Mouse (Mus musculus) ovary, postnatal 36 days (tissue): ENCODE results near the gene Spg21.
A peak's percentile ranks its signal among the peaks of the same experiment; 100 is the strongest.

Experiments
- DNase-seq: peaks from one replicate; pipeline ENCODE4 v3.0.0; 2022; ENCODE audit warnings: low spot score, mixed read lengths

Gene Spg21

DNA sequence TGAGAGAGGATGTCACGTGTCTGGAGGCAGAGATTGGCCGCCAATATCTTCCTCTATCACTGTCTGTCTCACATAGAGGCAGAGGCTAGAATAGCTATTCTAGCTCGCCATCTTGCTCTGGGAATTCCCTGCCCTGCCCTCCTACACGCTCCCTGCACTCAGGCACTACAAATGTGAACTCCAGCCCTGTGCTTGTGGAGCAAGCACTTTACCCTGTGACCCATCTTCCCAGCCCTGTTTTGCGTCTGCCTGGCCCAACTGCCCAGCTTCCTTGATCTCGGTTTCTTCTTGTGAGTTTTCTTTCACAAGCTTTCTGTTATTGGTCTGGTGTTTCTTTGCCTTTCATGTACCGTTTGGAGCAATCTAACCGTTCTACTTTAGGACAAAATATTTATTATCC, 18.4 kb downstream of the Spg21 start:
- no peak for DNase-seq

DNA sequence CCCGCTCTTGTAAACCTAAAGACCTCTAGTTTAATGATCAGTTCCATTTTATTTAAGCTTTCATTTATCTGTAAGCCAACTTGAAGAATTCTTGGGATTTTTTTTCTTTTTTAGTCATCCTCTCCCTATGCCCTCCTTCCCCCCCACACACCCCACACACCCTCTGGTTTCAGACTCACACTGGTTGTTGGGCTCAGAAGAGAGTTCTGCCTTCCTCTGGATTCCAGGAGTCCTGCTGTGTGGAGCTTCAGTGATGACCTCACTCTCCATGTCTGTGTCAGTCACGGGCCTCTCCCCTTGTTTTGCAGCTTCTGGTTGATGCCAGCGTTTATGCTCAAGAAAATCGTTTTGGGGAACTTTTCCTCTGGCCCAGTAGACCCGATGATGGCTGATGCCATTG, 19.3 kb downstream of the Spg21 start:
- no peak for DNase-seq

DNA sequence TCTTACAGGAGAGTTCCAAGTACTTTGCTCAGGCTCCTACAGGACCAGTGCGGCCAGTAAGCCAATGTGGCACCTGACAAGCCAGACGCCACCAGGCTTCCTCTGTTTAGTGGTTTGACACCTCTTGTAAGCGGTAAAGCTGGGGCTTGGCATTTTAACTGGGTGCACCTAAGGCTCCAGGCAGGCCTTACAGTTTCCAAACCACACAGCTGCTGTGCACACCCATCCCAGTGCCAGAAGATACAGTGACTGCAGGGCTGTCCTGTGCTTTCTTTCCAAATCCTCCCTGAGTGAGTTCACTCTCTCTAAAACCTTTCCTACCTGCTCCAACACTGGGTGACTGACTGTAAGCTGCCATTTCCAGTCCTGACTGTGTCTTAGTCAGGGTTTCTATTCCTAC, 30.7 kb downstream of the Spg21 start:
- DNase-seq = no peak

DNA sequence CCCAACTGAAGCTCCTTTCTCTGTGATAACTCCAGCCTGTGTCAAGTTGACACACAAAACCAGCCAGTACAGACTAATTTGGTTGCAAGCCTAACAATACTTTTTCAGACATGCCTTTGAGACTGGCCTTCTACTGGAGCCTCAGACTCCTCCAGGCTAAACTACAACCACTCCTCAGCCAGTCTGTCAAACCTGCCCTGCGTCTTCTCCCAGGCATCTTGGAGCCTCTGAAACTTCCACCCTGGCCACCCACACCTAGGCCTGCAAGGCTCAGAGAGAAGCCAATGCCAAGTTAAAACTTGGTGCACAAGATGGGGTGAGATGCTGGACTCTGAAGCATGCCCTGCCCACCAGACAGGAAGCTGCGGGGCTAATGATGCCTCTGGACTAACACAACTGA, 31.6 kb downstream of the Spg21 start:
- DNase-seq = no peak

DNA sequence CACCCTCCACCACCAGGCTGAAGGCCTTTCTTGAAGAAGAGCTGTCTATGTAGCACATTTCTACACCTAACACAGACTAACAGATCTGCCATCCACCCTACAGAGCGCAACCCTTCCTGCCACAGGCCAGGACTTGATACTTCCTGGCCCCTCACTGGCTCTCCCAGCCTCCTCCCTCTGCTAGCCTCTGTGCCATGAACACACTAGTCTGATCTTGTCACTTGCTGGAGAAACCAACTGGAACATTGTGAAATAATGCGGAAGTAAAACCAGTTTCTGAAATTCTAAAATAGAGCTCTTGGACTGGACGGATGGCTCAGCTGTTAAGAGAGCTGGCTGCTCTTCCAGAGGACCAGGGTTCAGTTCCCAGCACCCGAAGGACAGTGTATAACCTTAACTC, 32.1 kb downstream of the Spg21 start:
- DNase-seq = no peak

DNA sequence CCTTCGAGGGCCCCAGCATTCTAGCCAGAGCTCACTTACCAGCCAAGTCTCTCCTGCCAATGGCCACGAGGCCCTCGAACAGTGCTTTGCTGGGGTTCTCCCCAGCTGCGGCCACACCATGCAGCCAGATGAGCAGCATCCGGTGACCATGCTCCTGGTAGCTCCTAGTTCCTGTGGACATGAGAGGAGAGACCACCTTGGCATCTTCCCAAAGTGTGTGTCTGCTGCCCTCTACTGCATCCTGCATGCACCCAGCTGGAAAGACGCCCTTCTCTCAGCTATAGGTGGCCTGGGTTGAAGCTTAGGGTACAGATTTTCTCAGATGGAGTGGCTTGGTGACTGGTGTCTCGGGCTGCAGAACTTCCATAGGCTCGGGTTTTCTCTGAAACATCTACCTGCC, 41.4 kb downstream of the Spg21 start:
- DNase-seq = no peak

DNA sequence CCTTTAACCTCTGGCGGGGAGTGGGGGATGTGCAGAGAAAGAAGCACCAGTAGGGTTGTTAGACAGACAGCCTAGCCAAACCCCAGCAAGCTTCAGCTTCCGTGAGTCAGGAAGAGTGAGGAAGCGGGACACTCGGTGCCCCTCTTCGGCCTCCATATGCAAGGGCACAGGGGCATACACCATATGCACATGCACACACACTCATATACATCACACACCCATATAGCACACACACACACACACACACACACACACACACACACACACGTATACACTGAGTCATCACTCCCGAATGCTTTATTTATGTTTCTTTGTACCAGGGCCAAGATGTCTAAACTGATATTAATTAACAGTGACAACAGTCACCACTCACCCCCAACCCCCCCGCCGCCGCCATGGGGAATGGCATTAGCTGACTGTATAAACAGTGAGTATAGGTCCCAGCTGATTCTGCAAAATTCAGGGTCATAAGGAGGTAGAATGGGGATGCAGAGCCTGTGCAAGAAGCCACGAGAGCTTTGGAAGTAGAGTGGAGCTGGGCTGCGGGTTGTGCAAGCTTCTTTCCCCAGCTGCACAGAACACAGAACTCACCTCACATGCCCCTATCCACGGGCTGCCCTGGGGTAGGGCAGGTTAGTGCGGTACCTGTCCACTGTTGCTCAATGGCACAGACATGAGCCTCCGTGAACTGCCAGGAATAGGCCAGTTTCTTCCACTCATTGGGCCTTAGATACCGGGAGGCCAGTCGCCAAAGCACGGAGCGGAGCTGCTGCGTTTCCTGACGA, 42.2 kb downstream of the Spg21 start:
- DNase-seq = no peak

DNA sequence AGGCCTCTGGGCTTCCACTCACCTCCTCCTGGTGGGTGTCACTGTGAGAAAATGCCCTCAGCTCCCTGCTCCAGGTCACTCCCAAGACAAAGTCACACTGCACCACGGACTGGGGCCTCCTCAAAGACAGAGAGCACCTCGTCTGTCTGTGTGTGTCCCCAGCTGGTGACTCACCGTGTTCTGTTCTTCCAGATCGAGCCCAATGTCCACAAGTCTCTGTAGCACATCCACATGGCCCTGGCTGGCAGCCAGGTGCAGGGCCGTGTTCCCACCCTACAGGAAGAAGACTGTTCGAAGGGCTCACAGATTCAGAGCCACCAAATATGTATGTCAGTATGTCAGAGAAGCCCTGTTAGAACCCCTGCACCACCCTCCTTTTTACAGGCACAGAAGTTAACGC, 47.7 kb downstream of the Spg21 start:
- DNase-seq = no peak

DNA sequence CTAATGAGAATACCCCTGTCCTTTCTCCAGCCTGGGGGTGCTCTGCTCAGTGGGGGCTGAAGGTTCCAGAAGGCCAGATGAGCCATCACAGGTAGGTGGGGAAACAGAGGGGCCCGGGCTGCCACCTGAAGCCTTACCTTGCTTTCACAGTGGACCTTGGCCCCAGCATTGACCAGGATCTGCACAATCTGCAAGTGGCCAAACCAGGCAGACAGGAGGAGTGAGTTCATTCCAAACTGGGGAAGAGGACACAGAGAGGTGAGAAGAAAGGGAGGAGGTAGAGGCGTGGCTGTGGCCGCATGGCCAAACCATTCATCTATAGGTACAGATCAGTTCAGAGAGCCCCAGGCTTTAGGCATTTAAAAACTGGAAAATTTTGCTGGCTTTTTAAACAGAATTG, 51.8 kb downstream of the Spg21 start:
- no peak for DNase-seq

DNA sequence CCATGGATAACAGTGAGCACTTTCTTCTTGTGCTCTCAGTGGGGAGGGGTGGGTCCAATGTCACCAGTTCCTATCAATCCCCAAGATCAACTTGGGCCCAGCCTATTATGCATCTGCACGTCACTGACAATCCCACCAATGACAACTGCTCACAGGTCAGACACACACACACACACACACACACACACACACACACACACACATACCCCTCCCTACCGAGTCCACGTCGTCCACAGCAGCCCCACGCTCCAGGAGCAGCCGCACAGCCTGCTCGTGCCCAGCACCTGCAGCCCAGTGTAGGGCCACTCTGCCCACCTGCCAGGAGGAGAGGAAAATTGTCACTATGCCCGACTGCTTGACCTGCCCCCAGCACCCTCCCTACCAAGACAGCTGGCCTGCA, 53.7 kb downstream of the Spg21 start:
- no peak for DNase-seq

DNA sequence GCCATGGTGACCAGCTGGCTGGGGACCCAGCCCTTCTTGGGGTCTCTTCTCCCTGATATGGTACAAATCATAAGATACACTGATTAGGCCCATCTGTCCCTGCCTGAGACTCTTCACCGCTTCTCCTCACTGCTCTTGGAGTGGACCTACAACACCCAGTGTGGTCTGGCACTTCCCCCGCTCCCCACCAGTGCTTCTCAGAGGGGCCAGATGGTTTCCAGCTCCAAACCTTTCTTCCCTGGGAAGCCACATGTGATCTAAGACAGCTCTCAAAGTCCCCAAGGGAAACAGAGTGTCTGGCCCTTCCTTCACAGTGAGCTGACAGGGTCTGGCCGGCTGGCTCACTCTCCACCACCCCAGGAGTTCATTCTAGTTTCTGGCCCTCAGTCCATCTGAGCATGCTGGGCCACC, 54.1 kb downstream of the Spg21 start:
- DNase-seq = no peak

DNA sequence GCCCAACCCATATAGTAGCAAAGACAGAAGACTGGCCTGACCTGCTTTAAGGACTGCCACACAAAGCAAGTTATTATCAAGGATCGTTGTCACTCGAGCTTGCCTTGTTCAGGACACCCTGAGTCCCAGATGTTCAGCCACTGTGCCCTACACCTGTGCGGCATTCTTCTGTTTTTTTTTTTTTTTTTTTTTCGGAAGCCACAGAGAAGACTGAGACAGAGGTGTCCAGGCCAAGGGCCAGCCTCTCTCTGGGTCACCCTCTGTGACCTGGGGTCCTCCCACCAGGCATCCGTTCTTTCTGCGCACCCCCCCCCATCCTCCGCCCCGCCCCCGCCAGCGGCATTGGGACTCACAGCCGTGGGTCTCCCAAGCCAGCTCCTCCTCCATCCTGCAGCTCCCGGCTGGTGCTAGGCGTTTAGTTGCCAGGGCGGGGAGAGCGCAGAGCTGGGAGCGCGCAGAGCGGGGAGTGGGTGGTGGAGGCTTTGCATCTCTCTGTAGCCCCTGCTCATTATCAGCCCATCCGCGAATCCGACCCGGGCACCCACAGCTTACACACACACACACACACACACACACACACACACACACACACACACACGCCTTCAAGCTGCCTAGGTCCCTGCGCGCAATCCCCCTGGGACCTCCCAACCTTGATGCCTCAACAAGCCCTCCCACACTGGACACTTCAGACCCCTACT, 59.2 kb downstream of the Spg21 start, which contains the start of gene Ankdd1a:
Gene Ankdd1a (minus strand): TSS at position 387 of the 698 bp plus-strand sequence.
- no peak for DNase-seq

DNA sequence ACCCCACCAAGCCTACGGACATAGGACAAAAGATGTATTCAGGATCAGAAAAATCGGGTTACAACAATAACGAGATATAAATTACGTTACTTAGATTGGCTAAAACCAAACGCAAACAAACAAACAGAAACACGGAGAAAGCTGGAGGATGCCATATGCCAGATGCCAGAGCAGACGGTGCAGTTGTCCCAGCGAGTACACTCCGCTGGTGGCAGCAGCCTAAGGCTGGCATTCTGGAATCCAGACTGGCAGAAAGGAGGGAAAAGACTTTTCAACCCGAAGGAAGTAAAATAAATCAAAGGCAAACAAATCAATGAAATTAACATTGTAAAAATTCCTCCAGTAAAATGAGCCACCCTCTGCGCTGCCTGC, 59.7 kb downstream of the Spg21 start:
- no peak for DNase-seq

DNA sequence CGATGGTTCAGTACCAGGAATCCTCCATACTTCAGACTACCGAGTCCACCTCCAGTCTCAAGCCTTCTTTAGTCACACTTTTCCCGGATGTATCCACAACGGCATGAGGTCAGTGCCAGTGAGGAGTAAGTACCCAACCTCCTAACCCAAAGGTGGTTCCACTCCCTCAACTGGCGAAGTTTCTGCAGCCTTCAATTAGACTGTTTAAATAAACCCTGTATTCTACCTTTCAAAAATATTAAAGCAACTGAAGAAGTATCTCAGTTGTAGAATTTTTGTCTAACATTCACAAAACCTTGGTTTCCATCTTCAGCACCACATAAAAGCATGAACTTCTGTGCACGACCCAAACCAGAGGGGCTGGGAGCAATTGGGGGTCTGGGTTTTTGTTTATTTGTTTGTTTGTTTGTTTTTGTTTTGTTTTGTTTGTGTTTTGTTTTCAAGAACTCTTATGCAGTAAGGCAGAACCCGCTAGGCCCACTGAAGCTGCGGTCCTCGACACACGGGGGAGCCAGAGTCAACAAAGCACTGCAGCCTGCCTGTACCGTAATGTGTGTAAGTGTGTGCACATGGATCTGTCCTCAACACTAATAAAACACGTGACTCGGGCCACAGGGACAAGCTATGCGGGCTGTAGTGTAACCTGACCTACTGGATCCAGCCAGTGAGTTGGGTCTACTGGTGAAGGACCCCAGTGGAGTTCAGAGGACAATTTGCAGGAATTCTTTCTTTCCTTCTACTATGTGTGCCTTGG, 63.0 kb downstream of the Spg21 start:
- DNase-seq = peak; percentile 79

DNA sequence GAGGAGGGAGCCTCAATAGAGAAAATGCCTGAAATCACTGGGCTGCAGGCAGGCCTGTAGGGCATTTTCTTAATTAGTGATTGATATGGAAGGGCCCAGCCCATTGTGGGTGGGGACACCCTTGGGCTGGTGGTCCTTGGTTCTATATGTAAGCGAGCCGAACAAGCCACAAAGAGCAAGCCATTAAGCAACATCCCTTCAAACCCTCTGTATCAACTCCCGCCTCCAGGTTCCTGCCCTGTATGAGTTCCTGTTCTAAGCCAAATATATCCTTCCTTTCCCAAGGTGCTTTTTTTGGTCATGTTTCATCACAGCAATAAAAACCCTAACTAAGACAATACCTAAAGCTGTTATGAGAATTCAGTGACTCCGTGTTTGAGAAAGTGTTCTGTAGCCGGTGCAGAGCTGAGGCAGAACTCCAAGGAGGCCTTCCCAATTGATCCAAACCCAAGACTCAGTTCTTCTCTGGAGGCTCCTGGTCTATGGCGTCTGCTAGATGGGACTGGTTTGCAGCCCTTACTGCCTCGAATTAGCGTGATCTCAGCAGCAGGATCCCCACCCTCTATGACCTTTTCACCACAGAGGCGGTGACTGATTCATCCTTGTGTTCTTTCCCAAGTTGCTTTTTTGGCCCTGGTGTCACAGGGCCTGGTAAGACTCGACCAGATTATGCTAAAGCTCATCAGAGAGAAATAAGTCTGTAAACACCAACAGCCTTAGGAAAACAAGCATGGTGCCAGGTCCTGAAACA, 64.9 kb downstream of the Spg21 start:
- DNase-seq = no peak

DNA sequence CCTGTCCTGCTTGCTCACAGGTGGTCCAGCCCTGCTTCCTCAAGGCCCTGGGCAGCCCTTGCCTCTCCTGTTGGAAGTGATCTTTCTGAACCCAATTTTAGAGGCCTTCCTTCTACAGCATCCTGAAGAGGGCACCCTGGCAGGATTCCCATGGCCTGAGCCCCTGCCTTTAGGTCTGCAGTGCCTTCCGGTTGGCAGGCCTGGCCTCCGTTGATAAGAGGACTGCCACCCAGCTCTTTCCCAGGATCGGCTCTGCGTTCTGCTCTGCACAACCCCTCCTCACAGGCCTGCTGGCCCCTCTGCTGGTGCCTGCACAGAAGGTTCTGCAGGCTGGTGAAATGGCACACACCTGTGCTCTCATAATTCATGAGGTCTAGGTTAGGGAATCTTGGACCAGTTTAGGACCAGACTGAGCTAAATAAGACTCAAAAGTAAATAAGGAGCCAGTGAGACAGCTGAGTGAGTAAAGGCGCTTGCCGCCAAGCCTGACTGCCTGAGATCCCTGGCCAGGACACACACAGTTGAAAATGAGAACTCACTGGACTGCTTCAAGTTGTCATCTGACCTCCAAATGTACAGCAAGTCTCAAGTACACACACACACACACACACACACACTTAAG, 67.8 kb downstream of the Spg21 start:
- DNase-seq = no peak

DNA sequence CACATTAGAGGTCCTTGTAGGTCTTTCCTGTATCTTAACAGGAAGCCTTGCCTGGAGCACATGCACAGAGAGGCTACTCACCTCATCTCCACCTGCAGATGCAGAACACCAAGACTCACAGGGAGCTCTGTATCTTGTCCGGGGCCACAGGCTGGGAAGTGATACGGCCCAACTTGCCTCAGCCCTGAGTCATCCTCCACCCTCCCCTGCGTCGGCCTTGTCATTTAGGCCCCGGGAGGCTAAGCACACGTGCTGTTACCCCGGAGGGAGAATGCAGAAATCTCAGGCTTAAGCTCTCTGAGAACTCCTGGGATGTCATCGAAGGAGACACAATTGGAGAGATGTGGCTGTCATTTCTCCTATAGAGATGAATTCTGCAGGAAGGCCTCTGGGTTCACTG, 68.9 kb downstream of the Spg21 start:
- DNase-seq = no peak

DNA sequence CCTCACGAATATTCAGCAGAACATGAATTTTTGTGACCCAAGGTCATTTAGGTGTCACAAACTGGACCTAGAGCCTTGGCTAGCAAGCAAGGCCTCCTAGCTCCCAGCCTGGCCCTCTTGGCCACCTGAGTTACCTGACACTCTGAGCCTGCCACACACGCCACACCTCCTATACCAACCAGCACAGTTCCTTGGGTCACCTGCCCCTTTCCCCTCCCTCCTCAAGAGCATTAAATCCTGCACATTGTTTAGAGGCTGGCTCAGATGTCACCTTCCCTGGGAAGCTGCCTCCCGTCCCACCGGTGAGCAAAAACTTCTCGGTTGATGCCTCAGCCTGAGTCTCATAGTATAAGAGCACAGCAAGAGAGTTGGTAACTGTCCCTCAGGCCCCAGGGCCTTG, 70.5 kb downstream of the Spg21 start:
- no peak for DNase-seq

DNA sequence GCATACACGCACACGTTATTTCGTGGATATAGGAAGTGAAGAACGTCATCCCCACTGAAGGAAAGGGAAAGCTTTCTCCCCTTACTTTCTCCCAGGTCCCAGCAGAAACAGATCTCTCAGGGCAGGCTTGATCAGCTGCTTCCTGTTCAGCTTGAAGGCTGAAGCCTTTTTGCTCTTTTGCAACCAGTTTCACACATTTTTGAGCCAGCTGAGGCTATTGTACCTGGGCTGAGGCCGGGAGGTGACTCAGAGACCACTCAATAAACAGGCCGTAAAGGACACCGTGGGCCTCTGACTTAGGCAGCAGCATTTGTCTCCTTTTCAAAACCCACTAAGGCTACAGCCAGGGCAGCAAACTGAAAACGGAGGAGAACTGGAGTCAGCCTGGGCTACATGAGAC, 72.2 kb downstream of the Spg21 start:
- no peak for DNase-seq

DNA sequence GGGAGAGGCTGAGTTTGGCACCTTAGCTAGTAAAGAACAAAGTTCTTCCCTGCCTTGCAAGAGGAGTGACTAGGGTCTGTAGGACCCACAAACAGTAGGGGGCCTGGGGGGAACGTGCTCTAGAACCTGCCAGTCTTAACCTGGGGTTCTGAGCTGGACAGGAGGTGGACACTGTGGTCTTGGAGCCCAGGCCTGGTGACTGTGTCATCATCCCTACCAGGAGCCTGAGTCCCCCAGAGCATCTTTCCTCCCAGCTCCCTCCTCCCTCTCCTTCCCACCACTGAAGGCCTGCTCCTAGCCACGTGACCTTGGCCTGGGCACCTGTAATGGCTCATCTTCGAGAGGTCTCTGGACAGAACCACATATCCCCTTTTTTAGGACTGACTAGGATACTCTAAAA, 73.4 kb downstream of the Spg21 start:
- DNase-seq = no peak

DNA sequence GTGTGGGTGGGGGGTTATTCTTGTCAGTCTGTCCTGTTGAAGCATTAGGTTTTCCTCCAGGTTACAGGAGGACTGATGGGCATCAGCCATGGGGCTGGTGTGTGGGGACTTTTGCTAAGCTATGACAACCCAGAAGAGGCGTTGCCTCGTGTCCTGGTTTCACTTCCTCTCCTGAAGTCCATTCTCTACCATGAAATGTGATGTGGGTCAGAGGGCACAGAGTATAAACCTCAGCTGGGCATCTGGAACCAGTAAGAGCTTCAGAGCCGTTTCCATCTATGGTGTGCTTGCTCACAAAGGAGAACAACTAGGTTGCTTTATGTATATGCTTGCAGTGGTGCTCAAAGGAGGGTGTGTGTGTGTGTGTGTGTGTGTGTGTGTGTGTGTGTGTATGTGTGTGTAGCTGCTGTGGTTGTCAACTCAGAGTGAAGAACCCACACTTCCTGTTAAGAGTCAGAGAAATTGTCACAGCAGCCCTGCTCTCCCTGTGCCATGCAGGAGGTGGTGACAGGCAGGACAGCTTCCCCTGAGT, 74.5 kb downstream of the Spg21 start:
- no peak for DNase-seq
